Mouse (Mus musculus): Measurements from ENCODE around the gene Nxf1. TPM values are rescaled to one million over a fixed set of nuclear protein-coding genes. Genes with fewer than 3 reads are reported as not detected.

Nxf1 gene
- polyA plus RNA-seq, 2 experiments = 77.4 to 90.9 TPM

DNA sequence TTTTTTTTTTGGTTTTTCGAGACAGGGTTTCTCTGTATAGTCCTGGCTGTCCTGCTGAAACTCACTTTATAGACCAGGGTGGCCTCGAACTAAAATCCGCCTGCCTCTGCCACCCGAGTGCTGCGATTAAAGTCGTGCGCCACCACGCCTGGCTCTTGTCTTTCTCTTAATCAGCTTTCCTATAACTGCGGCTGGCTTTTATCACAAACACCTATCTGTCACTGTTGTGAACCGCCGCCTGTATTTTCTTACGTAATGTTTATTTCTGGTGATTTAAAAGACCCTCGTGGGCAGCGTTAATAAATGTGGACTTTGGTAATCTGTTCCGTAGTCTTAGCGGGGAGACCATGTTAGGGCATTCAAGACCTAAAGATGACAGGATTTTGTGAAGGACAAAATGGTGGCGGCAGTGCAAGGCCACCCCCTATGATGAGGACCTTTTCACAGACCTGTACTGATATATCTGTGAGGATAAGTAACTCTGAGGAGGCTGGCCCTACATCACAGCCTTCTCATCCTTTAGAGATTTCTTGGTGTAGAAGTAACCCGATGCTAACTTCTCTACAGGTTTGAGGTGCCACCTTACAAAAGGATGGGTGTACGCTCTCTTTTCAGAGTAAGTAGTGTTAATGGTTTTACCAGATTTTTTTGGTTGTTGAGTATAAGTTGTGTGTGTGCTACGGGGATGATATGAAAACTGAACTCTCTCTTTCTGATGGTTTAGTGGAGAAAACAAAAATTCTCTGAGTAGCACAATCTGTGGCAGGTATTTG, 33.1 kb upstream of the Nxf1 start:
- peaks cover 17 to 26% of the 10 kb centered on the region in 2 experiments for H3K4me1 ChIP-seq (replicated peaks; ENCODE audit: control insufficient read depth in 2 of 2, insufficient read depth in 2 of 2, low read length in 1 of 2)

DNA sequence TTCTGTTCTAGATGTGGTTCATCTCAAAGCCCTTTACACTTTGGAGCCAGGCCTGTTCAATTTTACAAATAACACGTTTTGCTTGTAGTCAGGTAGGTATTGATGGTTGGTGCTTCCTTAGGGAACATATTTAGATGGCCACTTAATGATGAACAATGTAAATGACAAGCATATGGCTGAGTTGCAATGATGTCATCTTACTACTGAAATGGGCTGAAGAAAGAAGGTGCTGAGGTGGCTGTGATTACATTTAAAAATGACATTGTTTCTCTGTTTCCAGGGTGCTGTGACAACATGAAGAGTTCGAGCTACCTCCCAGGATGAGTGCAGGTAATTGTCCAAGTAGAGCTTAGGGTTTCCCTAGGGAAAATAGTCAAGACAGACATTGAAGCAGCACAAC, 32.5 kb upstream of the Nxf1 start:
- WGBS (ENCODE audit: insufficient replicate concordance) = 0% methylated on average over 2 of the region's 2 CpGs
- H3K4me1 ChIP-seq (replicated peaks; ENCODE audit: control insufficient read depth in 2 of 2, insufficient read depth in 2 of 2, low read length in 1 of 2) = peaks cover 16 to 26% of the 10 kb centered on the region in 2 experiments

More for the DNA sequence above, 33.1 kb upstream of the Nxf1 start:
- no peaks in the 10 kb centered on the region for H3K27me3 ChIP-seq (ENCODE audit: control insufficient read depth, insufficient read depth, low read length)
- no peaks in the 10 kb centered on the region for H3K9me3 ChIP-seq (ENCODE audit: control insufficient read depth, low read length)
- peak overlapping the region; percentile 100 for H3K9ac ChIP-seq (replicated peaks)
- H3K4me3 ChIP-seq (ENCODE audit: insufficient read depth in 1 of 2, low read depth in 2 of 2, low read length in 2 of 2) = peak overlapping the region; percentile 97 to 98
- DNase-seq (ENCODE audit: low read depth in 3 of 3, low spot score in 3 of 3) (no peak), ATAC-seq (ENCODE audit: insufficient read depth) (no peak)
- WGBS (ENCODE audit: insufficient replicate concordance) = under 1% methylated on average over 20 of the region's 20 CpGs
- peaks cover 34% of the 10 kb centered on the region for H3K36me3 ChIP-seq (replicated peaks; ENCODE audit: control insufficient read depth, insufficient read depth, low read depth)
- H3K4me2 ChIP-seq (ENCODE audit: low read depth) = peak overlapping the region; percentile 87
- no peak for TF ChIP-seq CTCF (IDR thresholded peaks at IDR 0.05; ENCODE audit: low read depth)
- no peak for TF ChIP-seq EP300 (IDR thresholded peaks at IDR 0.05; ENCODE audit: low read depth)
- peak overlapping the region; percentile 96 for H3K27ac ChIP-seq

DNA sequence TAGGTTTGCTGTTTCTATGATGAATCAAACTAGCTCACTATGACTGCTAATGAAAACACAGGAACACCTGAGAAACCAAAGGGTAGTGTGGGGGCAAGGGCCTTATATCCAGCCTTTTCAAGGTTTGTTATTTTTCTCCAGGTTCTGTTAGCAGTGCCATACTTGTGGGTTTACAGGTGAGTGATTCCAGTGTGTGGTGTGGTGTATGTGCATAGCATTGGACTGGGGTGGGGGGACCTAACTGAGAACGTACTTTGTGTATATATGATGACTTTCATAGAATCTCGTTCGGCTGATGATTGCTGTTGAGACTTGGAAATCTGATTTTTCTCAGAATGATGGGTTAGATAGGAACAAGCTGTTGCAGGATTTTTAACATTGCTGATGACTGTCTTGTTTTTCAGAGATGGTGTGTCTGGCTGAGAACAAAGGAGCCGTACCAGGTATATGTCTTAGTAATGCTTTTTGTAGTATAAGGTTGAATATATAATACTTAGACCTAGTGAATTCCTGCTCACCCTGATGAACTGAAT, 31.7 kb upstream of the Nxf1 start:
- peaks cover 16 to 26% of the 10 kb centered on the region in 2 experiments for H3K4me1 ChIP-seq (replicated peaks; ENCODE audit: control insufficient read depth in 2 of 2, insufficient read depth in 2 of 2, low read length in 1 of 2)
- ATAC-seq (ENCODE audit: insufficient read depth) (no peak), DNase-seq (ENCODE audit: low read depth in 3 of 3, low spot score in 3 of 3) (no peak)
- H3K4me2 ChIP-seq (ENCODE audit: low read depth) = peak overlapping the region; percentile 87
- H3K4me3 ChIP-seq (ENCODE audit: insufficient read depth in 1 of 2, low read depth in 2 of 2, low read length in 2 of 2) = peak overlapping the region; percentile 97 to 98
- H3K9me3 ChIP-seq (ENCODE audit: control insufficient read depth, low read length) = no peaks in the 10 kb centered on the region
- H3K27ac ChIP-seq = peak overlapping the region; percentile 96
- no peaks in the 10 kb centered on the region for H3K27me3 ChIP-seq (ENCODE audit: control insufficient read depth, insufficient read depth, low read length)
- TF ChIP-seq EP300 (IDR thresholded peaks at IDR 0.05; ENCODE audit: low read depth) (no peak), CTCF (IDR thresholded peaks at IDR 0.05; ENCODE audit: low read depth) (no peak)
- H3K36me3 ChIP-seq (replicated peaks; ENCODE audit: control insufficient read depth, insufficient read depth, low read depth) = peaks cover 34% of the 10 kb centered on the region
- peak overlapping the region; percentile 100 for H3K9ac ChIP-seq (replicated peaks)
- WGBS (ENCODE audit: insufficient replicate concordance) = 18% methylated on average over 4 of the region's 4 CpGs

More for the DNA sequence above, 32.5 kb upstream of the Nxf1 start:
- no peaks in the 10 kb centered on the region for H3K9me3 ChIP-seq (ENCODE audit: control insufficient read depth, low read length)
- peak overlapping the region; percentile 97 to 98 for H3K4me3 ChIP-seq (ENCODE audit: insufficient read depth in 1 of 2, low read depth in 2 of 2, low read length in 2 of 2)
- DNase-seq (ENCODE audit: low read depth in 3 of 3, low spot score in 3 of 3) (no peak), ATAC-seq (ENCODE audit: insufficient read depth) (no peak)
- TF ChIP-seq EP300 (IDR thresholded peaks at IDR 0.05; ENCODE audit: low read depth) = no peak
- TF ChIP-seq CTCF (IDR thresholded peaks at IDR 0.05; ENCODE audit: low read depth) = no peak
- H3K9ac ChIP-seq (replicated peaks) = peak overlapping the region; percentile 100
- peaks cover 34% of the 10 kb centered on the region for H3K36me3 ChIP-seq (replicated peaks; ENCODE audit: control insufficient read depth, insufficient read depth, low read depth)
- peak overlapping the region; percentile 87 for H3K4me2 ChIP-seq (ENCODE audit: low read depth)
- no peaks in the 10 kb centered on the region for H3K27me3 ChIP-seq (ENCODE audit: control insufficient read depth, insufficient read depth, low read length)
- H3K27ac ChIP-seq = peak overlapping the region; percentile 96

DNA sequence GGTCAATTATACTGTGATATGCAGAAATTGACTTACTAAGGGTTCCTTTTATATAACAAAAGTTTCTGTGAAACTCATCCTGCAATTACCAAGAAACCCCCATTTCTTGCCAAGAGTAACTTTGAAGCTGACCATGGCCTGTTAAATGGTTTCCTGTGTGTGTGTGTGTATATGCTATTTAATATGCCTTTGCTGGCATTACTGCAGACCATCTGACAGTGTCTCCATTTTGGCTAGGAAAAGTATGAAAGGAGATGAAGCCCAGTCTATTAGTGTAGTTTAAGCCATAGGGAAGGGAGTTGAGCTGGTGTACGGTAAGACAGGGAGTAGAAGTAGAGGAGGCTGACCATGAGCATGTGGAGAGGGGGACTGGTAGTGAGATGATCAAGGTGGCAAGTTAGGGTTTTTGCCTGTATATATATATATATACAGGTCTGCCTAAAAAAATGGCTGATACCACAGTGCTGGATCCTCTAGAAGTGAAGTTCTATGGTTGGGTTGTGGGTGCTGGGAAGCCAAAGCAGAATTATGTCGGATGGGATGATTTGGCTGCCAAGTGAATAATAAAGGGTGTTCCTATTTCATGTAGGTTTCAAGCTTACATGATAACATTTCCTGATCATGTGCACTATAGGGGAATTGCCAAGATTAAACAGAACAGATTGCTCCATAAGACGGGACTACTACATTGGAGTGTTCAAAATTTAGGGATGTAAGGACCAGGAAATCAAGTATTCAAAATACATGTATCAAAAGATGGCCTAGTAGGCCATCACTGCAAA, 30.1 kb upstream of the Nxf1 start:
- no peak overlapping the region; the same call in 1 of the 2 replicates for H3K9ac ChIP-seq (replicated peaks)
- H3K4me2 ChIP-seq (ENCODE audit: low read depth) = peak overlapping the region; percentile 87; the same call in 1 of the 2 replicates
- no peak for DNase-seq (ENCODE audit: low read depth in 3 of 3, low spot score in 3 of 3)
- no peak overlapping the region for H3K4me3 ChIP-seq (ENCODE audit: insufficient read depth in 1 of 2, low read depth in 2 of 2, low read length in 2 of 2)
- ATAC-seq (ENCODE audit: insufficient read depth) = no peak
- TF ChIP-seq CTCF (IDR thresholded peaks at IDR 0.05; ENCODE audit: low read depth) (no peak), EP300 (IDR thresholded peaks at IDR 0.05; ENCODE audit: low read depth) (no peak; the same call in 1 of the 2 replicates)
- H3K27me3 ChIP-seq (ENCODE audit: control insufficient read depth, insufficient read depth, low read length) = no peaks in the 10 kb centered on the region
- peaks cover 34% of the 10 kb centered on the region for H3K36me3 ChIP-seq (replicated peaks; ENCODE audit: control insufficient read depth, insufficient read depth, low read depth)
- 0 out of 2 replicates have a peak overlapping the region, but pooled peaks have one; percentile 12 for H3K27ac ChIP-seq
- H3K9me3 ChIP-seq (ENCODE audit: control insufficient read depth, low read length) = no peaks in the 10 kb centered on the region
- peaks cover 7 to 19% of the 10 kb centered on the region in 2 experiments for H3K4me1 ChIP-seq (replicated peaks; ENCODE audit: control insufficient read depth in 2 of 2, insufficient read depth in 2 of 2, low read length in 1 of 2)
- 11% methylated on average over 3 of the region's 3 CpGs for WGBS (ENCODE audit: insufficient replicate concordance)
